Mouse (Mus musculus) bone marrow macrophage, adult 2 months (primary cell): ENCODE data around the gene Tgfbr3.

Experiments used
- CTCF ChIP-seq: IDR thresholded peaks from 2 replicates; pipeline ENCODE4 v1.5.1; 2012; ENCODE audit warnings: low read depth, mild to moderate bottlenecking, low read length, moderate library complexity
- POLR2A ChIP-seq: IDR thresholded peaks from 2 replicates; pipeline ENCODE4 v1.6.1; 2012; ENCODE audit warnings: mild to moderate bottlenecking, low read depth, low read length, borderline replicate concordance

GRCm38 (mm10) chr5:107243445-107243844 is 46.0 kb downstream of the Tgfbr3 start:
- TF ChIP-seq CTCF = no peak
- no peak for TF ChIP-seq POLR2A
